Mouse (Mus musculus) megakaryocyte, embryonic 14.5 days (primary cell): ENCODE measurements at regions not wholly inside any gene's neighbourhood (a gene's known extent, or its start where the extent isn't known, plus 50 kb on each side); places are given as distances from the start of the nearest gene placed in this dataset.

ENCODE experiments used
- FLI1 ChIP-seq: IDR thresholded peaks from 2 replicates; pipeline ENCODE4 v1.6.1; 2012; ENCODE audit warnings: low read length, inconsistent platforms, mixed read lengths
- GATA1 ChIP-seq: IDR thresholded peaks from 3 replicates; pipeline ENCODE4 v1.6.1; 2012; ENCODE audit warnings: mixed read lengths, low read length, inconsistent platforms, borderline replicate concordance

GRCm38 (mm10) chr10:67793206-67793605 is 119.3 kb downstream of the Zfp365 start:
- TF ChIP-seq GATA1 (no peak), FLI1 (no peak)
